Mouse (Mus musculus): Measurements from ENCODE around the gene Usp21. TPM values are rescaled to one million over a fixed set of nuclear protein-coding genes. Genes with fewer than 3 reads are reported as not detected.

Usp21 gene
- polyA plus RNA-seq, 1 experiment from 2014 or later = 105 TPM

DNA sequence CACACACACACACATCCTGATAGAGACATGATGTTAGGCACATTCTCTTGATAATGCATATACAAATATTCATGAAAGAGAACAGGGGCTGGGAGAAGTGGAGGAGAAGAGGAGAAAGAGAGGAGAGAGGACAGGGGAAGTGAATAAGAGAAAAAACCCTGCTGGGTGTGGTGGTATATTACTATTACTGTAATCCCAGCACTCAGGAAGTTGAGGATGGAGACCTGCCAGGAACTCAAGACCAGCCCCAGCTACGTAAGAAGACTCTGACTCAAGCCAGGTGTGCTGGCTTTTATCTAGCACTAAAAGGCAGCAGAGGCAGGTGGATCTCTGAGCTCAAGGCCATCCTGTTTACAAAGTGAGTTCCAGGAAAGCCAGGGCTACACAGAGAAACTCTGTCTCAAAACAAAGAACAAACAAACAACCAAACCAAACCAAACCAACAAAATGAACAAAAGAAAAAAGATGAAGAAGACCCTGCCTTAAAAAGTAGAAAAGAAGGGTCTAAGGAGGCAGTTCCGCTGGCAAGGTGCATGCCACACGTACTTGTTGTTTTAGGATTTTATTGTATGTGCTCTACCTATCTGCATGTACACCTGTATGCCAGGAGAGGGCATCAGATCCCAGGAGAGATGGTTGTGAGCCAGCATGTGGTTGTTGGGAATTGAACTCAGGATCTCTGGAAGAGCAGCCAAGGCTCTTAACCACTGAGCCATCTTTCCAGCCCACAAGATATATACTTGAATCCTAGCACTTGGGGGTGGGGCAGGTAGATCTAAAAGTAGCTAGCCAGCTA, 23.9 kb downstream of the Usp21 start:
- no peaks in the 10 kb centered on the region for H3K27me3 ChIP-seq (ENCODE audit: control insufficient read depth, insufficient read depth, low read depth, low read length)
- peak; percentile 15 for ATAC-seq
- H3K9ac ChIP-seq (ENCODE audit: low read depth, low read length) = no peak overlapping the region
- H3K4me1 ChIP-seq (ENCODE audit: control insufficient read depth, insufficient read depth, low read length) = peaks cover 13% of the 10 kb centered on the region
- H3K4me2 ChIP-seq (ENCODE audit: low read length) = peak overlapping the region; percentile 60
- no peak overlapping the region for H3K4me3 ChIP-seq (ENCODE audit: low read depth, low read length)
- WGBS = 85% methylated on average over 3 of the region's 3 CpGs
- no peaks in the 10 kb centered on the region for H3K36me3 ChIP-seq (ENCODE audit: control insufficient read depth, insufficient read depth, low read length)
- H3K27ac ChIP-seq (ENCODE audit: low read length) = peak overlapping the region; percentile 74
- H3K9me3 ChIP-seq (replicated peaks; ENCODE audit: control insufficient read depth, low read length, poor library complexity, severe bottlenecking) = no peaks in the 10 kb centered on the region

- H3K4me2 ChIP-seq (ENCODE audit: low read length) = peak overlapping the region; percentile 60
- H3K36me3 ChIP-seq (ENCODE audit: control insufficient read depth, insufficient read depth, low read length) = no peaks in the 10 kb centered on the region
- ATAC-seq = peak; percentile 95
- no peaks in the 10 kb centered on the region for H3K9me3 ChIP-seq (replicated peaks; ENCODE audit: control insufficient read depth, low read length, poor library complexity, severe bottlenecking)
- 0 out of 2 replicates have a peak overlapping the region, but pooled peaks have one; percentile 31 for H3K9ac ChIP-seq (ENCODE audit: low read depth, low read length)
- WGBS = 8% methylated on average over 2 of the region's 2 CpGs
- peak overlapping the region; percentile 74 for H3K27ac ChIP-seq (ENCODE audit: low read length)
- peaks cover 13% of the 10 kb centered on the region for H3K4me1 ChIP-seq (ENCODE audit: control insufficient read depth, insufficient read depth, low read length)
- H3K27me3 ChIP-seq (ENCODE audit: control insufficient read depth, insufficient read depth, low read depth, low read length) = no peaks in the 10 kb centered on the region
- H3K4me3 ChIP-seq (ENCODE audit: low read depth, low read length) = peak overlapping the region; percentile 35; the same call in 1 of the 2 replicates
These were observed 24.6 kb downstream of the Usp21 start for GRCm38 (mm10) chr1:171263185-171263611.

- Histone ChIP-seq H3K4me2 (ENCODE audit: low read length) (peak overlapping the region; percentile 60), H3K27ac (ENCODE audit: low read length) (peak overlapping the region; percentile 81), H3K4me1 (ENCODE audit: control insufficient read depth, insufficient read depth, low read length) (peaks cover 13% of the 10 kb centered on the region), H3K36me3 (ENCODE audit: control insufficient read depth, insufficient read depth, low read length) (no peaks in the 10 kb centered on the region), H3K9ac (ENCODE audit: low read depth, low read length) (peak overlapping the region; percentile 30; the same call in 1 of the 2 replicates), H3K9me3 (replicated peaks; ENCODE audit: control insufficient read depth, low read length, poor library complexity, severe bottlenecking) (no peaks in the 10 kb centered on the region), H3K4me3 (ENCODE audit: low read depth, low read length) (peak overlapping the region; percentile 35), H3K27me3 (ENCODE audit: control insufficient read depth, insufficient read depth, low read depth, low read length) (no peaks in the 10 kb centered on the region)
- 6% methylated on average over 8 of the region's 8 CpGs for WGBS
- peak; percentile 81 for ATAC-seq
These were observed 25.1 kb downstream of the Usp21 start for GRCm38 (mm10) chr1:171262594-171263130.

- peaks cover 13% of the 10 kb centered on the region for H3K4me1 ChIP-seq (ENCODE audit: control insufficient read depth, insufficient read depth, low read length)
- H3K27ac ChIP-seq (ENCODE audit: low read length) = no peak overlapping the region
- no peak overlapping the region for H3K4me2 ChIP-seq (ENCODE audit: low read length)
- H3K9ac ChIP-seq (ENCODE audit: low read depth, low read length) = no peak overlapping the region
- H3K9me3 ChIP-seq (replicated peaks; ENCODE audit: control insufficient read depth, low read length, poor library complexity, severe bottlenecking) = no peaks in the 10 kb centered on the region
- 86% methylated on average over 3 of the region's 3 CpGs for WGBS
- H3K4me3 ChIP-seq (ENCODE audit: low read depth, low read length) = no peak overlapping the region
- no peak for ATAC-seq
- no peaks in the 10 kb centered on the region for H3K36me3 ChIP-seq (ENCODE audit: control insufficient read depth, insufficient read depth, low read length)
- no peaks in the 10 kb centered on the region for H3K27me3 ChIP-seq (ENCODE audit: control insufficient read depth, insufficient read depth, low read depth, low read length)
These were observed 27.5 kb downstream of the Usp21 start for GRCm38 (mm10) chr1:171260316-171260715.

DNA sequence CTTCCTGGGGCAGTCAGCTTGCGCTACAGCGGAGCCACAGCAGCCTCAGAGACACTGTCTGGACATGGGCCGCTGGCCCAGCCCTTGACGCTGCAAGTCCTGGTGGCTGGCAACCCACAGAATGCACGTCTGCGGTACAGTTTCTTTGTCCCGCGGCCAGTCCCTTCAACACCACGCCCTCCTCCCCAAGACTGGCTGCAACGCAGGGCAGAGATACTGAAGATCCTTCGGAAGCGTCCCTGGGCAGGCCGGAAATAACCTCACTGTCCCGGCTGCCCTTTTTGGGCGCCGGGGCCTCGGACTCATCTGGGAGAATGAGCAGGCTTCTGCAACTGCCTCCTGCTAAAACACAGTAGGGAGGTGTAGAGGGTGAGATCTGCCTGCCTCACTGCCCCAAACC, 28.9 kb downstream of the Usp21 start:
- Histone ChIP-seq H3K4me2 (ENCODE audit: low read length) (no peak overlapping the region), H3K27ac (ENCODE audit: low read length) (no peak overlapping the region), H3K36me3 (ENCODE audit: control insufficient read depth, insufficient read depth, low read length) (no peaks in the 10 kb centered on the region), H3K9me3 (replicated peaks; ENCODE audit: control insufficient read depth, low read length, poor library complexity, severe bottlenecking) (no peaks in the 10 kb centered on the region), H3K4me1 (ENCODE audit: control insufficient read depth, insufficient read depth, low read length) (peaks cover 13% of the 10 kb centered on the region), H3K27me3 (ENCODE audit: control insufficient read depth, insufficient read depth, low read depth, low read length) (no peaks in the 10 kb centered on the region), H3K4me3 (ENCODE audit: low read depth, low read length) (no peak overlapping the region), H3K9ac (ENCODE audit: low read depth, low read length) (no peak overlapping the region)
- ATAC-seq = no peak
- WGBS = 87% methylated on average over 17 of the region's 17 CpGs

- Histone ChIP-seq H3K27me3 (ENCODE audit: control insufficient read depth, insufficient read depth, low read depth, low read length) (no peaks in the 10 kb centered on the region), H3K4me3 (ENCODE audit: low read depth, low read length) (no peak overlapping the region), H3K9me3 (replicated peaks; ENCODE audit: control insufficient read depth, low read length, poor library complexity, severe bottlenecking) (no peaks in the 10 kb centered on the region), H3K27ac (ENCODE audit: low read length) (no peak overlapping the region), H3K9ac (ENCODE audit: low read depth, low read length) (no peak overlapping the region), H3K4me1 (ENCODE audit: control insufficient read depth, insufficient read depth, low read length) (peaks cover 8% of the 10 kb centered on the region), H3K4me2 (ENCODE audit: low read length) (no peak overlapping the region), H3K36me3 (ENCODE audit: control insufficient read depth, insufficient read depth, low read length) (no peaks in the 10 kb centered on the region)
- WGBS = 88% methylated on average over 9 of the region's 9 CpGs
- ATAC-seq = no peak
These were observed 30.0 kb downstream of the Usp21 start for GRCm38 (mm10) chr1:171257781-171258180.

DNA sequence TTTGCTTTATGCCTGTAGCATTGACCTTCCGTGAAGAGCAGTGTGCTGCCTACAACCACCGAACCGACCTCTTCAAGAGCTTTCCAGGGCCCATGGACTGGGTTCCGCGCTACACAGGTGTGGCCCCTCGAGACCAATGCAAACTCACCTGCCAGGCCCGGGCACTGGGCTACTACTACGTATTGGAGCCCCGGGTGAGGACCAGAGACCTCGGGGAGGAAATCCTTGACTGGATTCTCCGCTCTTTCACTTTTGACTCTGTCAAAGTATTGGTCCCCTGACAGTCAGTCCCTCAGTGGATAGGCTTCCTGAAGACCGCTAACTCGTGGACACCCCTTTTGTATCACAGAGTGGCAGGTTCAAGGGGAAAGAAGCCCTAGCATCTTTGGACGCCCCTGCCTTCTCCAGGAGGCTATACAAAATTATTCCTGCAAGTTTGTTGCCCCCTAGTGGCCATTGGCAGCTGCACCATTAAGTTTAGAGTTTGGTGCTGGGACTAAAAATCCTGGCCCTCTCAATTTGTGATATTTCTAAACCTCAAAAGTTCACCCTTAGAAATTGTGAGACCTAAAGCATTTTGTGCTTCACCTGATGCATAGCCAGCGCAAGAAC, 30.7 kb downstream of the Usp21 start:
- H3K9ac ChIP-seq (ENCODE audit: low read depth, low read length) = no peak overlapping the region
- H3K27ac ChIP-seq (ENCODE audit: low read length) = no peak overlapping the region
- ATAC-seq = no peak
- no peak overlapping the region for H3K4me2 ChIP-seq (ENCODE audit: low read length)
- H3K36me3 ChIP-seq (ENCODE audit: control insufficient read depth, insufficient read depth, low read length) = no peaks in the 10 kb centered on the region
- peaks cover 6% of the 10 kb centered on the region for H3K4me1 ChIP-seq (ENCODE audit: control insufficient read depth, insufficient read depth, low read length)
- no peaks in the 10 kb centered on the region for H3K9me3 ChIP-seq (replicated peaks; ENCODE audit: control insufficient read depth, low read length, poor library complexity, severe bottlenecking)
- H3K4me3 ChIP-seq (ENCODE audit: low read depth, low read length) = no peak overlapping the region
- no peaks in the 10 kb centered on the region for H3K27me3 ChIP-seq (ENCODE audit: control insufficient read depth, insufficient read depth, low read depth, low read length)
- 67% methylated on average over 15 of the region's 15 CpGs for WGBS

- H3K27ac ChIP-seq (ENCODE audit: low read length) = no peak overlapping the region
- no peak for ATAC-seq
- H3K4me2 ChIP-seq (ENCODE audit: low read length) = no peak overlapping the region
- peaks cover 8% of the 10 kb centered on the region for H3K4me1 ChIP-seq (ENCODE audit: control insufficient read depth, insufficient read depth, low read length)
- whole genome bisulfite sequencing = 93% methylated on average over 24 of the region's 24 CpGs
- H3K9me3 ChIP-seq (replicated peaks; ENCODE audit: control insufficient read depth, low read length, poor library complexity, severe bottlenecking) = no peaks in the 10 kb centered on the region
- no peaks in the 10 kb centered on the region for H3K36me3 ChIP-seq (ENCODE audit: control insufficient read depth, insufficient read depth, low read length)
- no peaks in the 10 kb centered on the region for H3K27me3 ChIP-seq (ENCODE audit: control insufficient read depth, insufficient read depth, low read depth, low read length)
- no peak overlapping the region for H3K4me3 ChIP-seq (ENCODE audit: low read depth, low read length)
- H3K9ac ChIP-seq (ENCODE audit: low read depth, low read length) = no peak overlapping the region
These were observed 31.5 kb downstream of the Usp21 start for GRCm38 (mm10) chr1:171256095-171256818.

All from midbrain, embryonic 16.5 days (tissue).